Mouse (Mus musculus): ENCODE data around the gene Olfr545. TPM values are rescaled to one million over a fixed set of nuclear protein-coding genes. Genes with fewer than 3 reads are reported as not detected.

The Olfr545 gene
- polyA plus RNA-seq (2015; fragmentation: Nextera tagmentation; extraction: Ambion mirVana), result not detected in 2 replicates

DNA sequence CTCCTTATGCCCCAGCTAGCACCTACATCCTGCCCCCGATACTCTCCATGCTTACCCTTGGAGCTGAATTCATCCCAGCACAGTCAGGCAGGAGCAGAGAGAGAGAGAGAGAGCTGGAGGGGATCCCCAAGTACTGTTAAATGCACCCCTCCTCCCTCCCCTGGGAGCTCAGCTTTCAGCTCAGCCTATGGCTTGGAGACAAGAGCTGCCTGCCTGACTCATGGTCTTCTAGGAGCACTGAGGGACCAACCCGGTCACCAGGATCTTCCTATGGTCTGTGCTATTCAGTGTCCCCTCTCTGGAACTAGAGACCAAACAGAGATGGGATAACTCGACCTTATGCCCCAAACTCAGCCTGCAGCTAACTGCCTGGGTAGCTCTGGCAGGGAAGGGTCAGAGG is at the start of gene Olfr545:
Olfr545 (minus strand) TSS at position 101 of the 400 bp plus-strand sequence.

DNA sequence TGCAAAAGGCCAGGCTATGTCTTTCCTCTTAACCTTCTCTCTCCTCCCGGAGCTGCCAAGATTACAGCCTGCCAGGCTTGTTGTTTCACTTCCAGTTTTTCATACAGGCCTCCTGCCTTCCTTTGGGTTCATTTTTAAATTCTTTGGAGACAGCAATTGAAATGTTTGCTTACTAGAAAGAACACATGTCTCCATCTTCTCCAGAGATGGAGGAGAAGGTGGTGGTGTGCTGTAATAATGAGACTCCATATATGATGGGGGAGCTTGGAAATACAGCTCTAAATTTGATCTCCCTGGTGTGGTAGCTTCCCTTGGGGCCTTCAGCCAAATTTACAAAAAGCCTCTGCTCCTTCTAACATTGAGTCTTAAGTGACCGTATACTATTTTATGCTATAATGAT is 41.2 kb upstream of the Olfr545 start, which contains the start of gene Olfr548-ps1:
Olfr548-ps1 (plus strand) TSS at position 301 of the 400 bp plus-strand sequence.

DNA sequence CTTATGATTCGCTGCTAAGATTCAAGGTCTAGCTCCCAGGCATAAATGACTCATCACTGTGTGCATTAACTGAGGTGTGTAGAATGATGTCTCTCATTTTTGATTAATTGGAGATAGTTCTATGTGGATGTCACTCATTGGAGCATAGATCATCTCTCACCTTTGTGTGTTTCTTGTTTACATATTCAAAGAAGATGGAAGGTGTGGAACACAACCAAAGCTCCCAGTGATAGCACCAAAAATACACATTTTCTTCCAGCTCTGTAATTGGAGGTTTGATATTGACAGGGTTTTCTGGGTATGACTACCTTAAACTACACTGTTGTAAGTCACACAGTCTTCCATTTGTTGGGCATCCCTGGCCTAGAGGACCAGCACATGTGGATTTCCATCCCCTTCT is 35.1 kb upstream of the Olfr545 start, which contains the start of gene Olfr547:
Olfr547 (plus strand) TSS at position 301 of the 400 bp plus-strand sequence.

GRCm38 (mm10) chr7:102488161-102488560 is 11.2 kb downstream of the Olfr545 start, which contains the start of gene Olfr544:
Gene Olfr544 (minus strand): TSS chr7:102488313.

GRCm38 (mm10) chr7:102481579-102481978 is 17.8 kb downstream of the Olfr545 start, which contains the start of gene Olfr543:
Gene Olfr543 (minus strand): TSS chr7:102481679.

DNA sequence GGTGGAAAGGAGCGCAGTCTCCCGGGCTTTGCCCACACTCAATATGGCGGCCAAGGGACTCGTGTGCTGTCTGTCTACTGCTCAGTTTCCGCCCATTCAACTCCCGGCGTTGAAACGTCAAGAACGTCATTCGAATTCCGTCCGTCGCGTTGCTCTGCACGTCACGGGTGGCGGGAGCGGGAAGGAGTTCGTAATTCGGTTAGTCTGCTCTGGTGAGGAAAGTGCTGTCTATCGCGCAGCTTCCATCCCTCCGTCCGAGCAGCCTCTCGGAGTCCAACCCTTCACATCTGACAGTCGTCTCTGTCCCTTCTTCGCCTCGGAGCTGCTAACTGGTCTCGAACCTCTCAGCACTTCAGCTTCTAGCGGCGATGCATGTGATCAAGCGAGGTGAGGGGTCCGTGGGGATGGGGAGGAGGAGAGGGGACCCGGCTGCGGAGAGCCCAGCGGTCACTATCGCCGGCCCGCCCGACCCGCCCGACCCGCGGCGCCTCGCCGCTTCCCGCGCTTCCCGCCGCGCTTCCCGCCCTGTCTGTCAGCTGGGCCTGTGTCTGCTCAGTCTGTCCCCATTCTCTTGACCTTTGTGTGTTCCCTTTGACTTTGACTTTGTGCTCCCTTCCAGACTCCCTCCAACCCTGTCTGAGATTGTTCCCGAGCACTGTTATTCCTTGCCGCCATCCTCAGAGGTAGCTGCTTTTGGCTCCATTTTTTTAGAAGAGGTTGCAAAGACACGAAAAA is 57.5 kb downstream of the Olfr545 start, which contains the start of gene Rrm1:
Rrm1 (plus strand) TSS at position 39 of the 735 bp plus-strand sequence.

Other genes with a start within 250 kb of the Olfr545 start
- 40.2 and 53.1 TPM in 2 replicates for gene Rhog, start 243.5 kb downstream of the Olfr545 start, polyA plus RNA-seq (2015; fragmentation: Nextera tagmentation; extraction: Ambion mirVana)
- gene Stim1, start 231.8 kb downstream of the Olfr545 start, polyA plus RNA-seq (2015; fragmentation: Nextera tagmentation; extraction: Ambion mirVana), result 93.1 and 102 TPM in 2 replicates
- 24.6 and 28.1 TPM in 2 replicates for gene Rrm1, start 57.9 kb downstream of the Olfr545 start, polyA plus RNA-seq (2015; fragmentation: Nextera tagmentation; extraction: Ambion mirVana)
- gene Olfr543, start 17.9 kb downstream of the Olfr545 start, polyA plus RNA-seq (2015; fragmentation: Nextera tagmentation; extraction: Ambion mirVana), result 0.09 and 0.17 TPM in 2 replicates
- gene Olfr544, start 11.3 kb downstream of the Olfr545 start, polyA plus RNA-seq (2015; fragmentation: Nextera tagmentation; extraction: Ambion mirVana), result 0.05 TPM in 1 of 2 replicates, not detected in the other
- not detected in 2 replicates for gene Olfr547, start 35.2 kb upstream of the Olfr545 start, polyA plus RNA-seq (2015; fragmentation: Nextera tagmentation; extraction: Ambion mirVana)
- gene Olfr548-ps1, start 41.3 kb upstream of the Olfr545 start, polyA plus RNA-seq (2015; fragmentation: Nextera tagmentation; extraction: Ambion mirVana), result not detected in 2 replicates
- gene Olfr549, start 50.3 kb upstream of the Olfr545 start, polyA plus RNA-seq (2015; fragmentation: Nextera tagmentation; extraction: Ambion mirVana), result not detected in 2 replicates
- 0.17 and 0.50 TPM in 2 replicates for gene Trim21, start 65.9 kb upstream of the Olfr545 start, polyA plus RNA-seq (2015; fragmentation: Nextera tagmentation; extraction: Ambion mirVana)
- not detected in 2 replicates for gene Olfr550, start 71.9 kb upstream of the Olfr545 start, polyA plus RNA-seq (2015; fragmentation: Nextera tagmentation; extraction: Ambion mirVana)
- gene Olfr551, start 92.3 kb upstream of the Olfr545 start, polyA plus RNA-seq (2015; fragmentation: Nextera tagmentation; extraction: Ambion mirVana), result not detected in 2 replicates
- gene Olfr552, start 98.2 kb upstream of the Olfr545 start, polyA plus RNA-seq (2015; fragmentation: Nextera tagmentation; extraction: Ambion mirVana), result not detected in 2 replicates
- not detected in 2 replicates for gene Olfr553, start 118.6 kb upstream of the Olfr545 start, polyA plus RNA-seq (2015; fragmentation: Nextera tagmentation; extraction: Ambion mirVana)
- gene Olfr554, start 138.9 kb upstream of the Olfr545 start, polyA plus RNA-seq (2015; fragmentation: Nextera tagmentation; extraction: Ambion mirVana), result not detected in 2 replicates
- not detected in 2 replicates for gene Olfr555, start 159.2 kb upstream of the Olfr545 start, polyA plus RNA-seq (2015; fragmentation: Nextera tagmentation; extraction: Ambion mirVana)
- gene Olfr556, start 165.3 kb upstream of the Olfr545 start, polyA plus RNA-seq (2015; fragmentation: Nextera tagmentation; extraction: Ambion mirVana), result not detected in 2 replicates
- 5.8 and 6.5 TPM in 2 replicates for gene Trim68, start 187.8 kb upstream of the Olfr545 start, polyA plus RNA-seq (2015; fragmentation: Nextera tagmentation; extraction: Ambion mirVana)
- gene Olfr557, start 196.3 kb upstream of the Olfr545 start, polyA plus RNA-seq (2015; fragmentation: Nextera tagmentation; extraction: Ambion mirVana), result not detected in 2 replicates
- gene Olfr558, start 202.6 kb upstream of the Olfr545 start, polyA plus RNA-seq (2015; fragmentation: Nextera tagmentation; extraction: Ambion mirVana), result 3.7 and 3.8 TPM in 2 replicates
- not detected in 2 replicates for gene Olfr33, start 219.5 kb upstream of the Olfr545 start, polyA plus RNA-seq (2015; fragmentation: Nextera tagmentation; extraction: Ambion mirVana)
- not detected in 2 replicates for gene Olfr559, start 227.9 kb upstream of the Olfr545 start, polyA plus RNA-seq (2015; fragmentation: Nextera tagmentation; extraction: Ambion mirVana)

Data from skeletal muscle tissue, postnatal 0 days (tissue).